Mouse (Mus musculus): ENCODE results near the gene Macrod1. TPM values are rescaled to one million over a fixed set of nuclear protein-coding genes. Genes with fewer than 3 reads are reported as not detected.

Macrod1 gene
- polyA plus RNA-seq, 1 experiment = 19.2 TPM

Other genes with a start within 250 kb of the Macrod1 start
- gene Rps6ka4, start 216.2 kb upstream of the Macrod1 start, polyA plus RNA-seq (2012; rRNA removed) = 25.1 and 30.9 TPM in 2 replicates
- gene Ccdc88b, start 198.6 kb upstream of the Macrod1 start, polyA plus RNA-seq (2012; rRNA removed) = 6.7 and 11.6 TPM in 2 replicates
- gene Trmt112, start 147.1 kb upstream of the Macrod1 start, polyA plus RNA-seq (2012; rRNA removed) = 79.9 and 88.6 TPM in 2 replicates
- gene Prdx5, start 146.7 kb upstream of the Macrod1 start, polyA plus RNA-seq (2012; rRNA removed) = 177 and 243 TPM in 2 replicates
- 175 and 234 TPM in 2 replicates for gene Esrra, start 135.0 kb upstream of the Macrod1 start, polyA plus RNA-seq (2012; rRNA removed)
- gene Catsperz, start 131.4 kb upstream of the Macrod1 start, polyA plus RNA-seq (2012; rRNA removed) = 0.19 TPM in 1 of 2 replicates, not detected in the other
- gene Kcnk4, start 122.3 kb upstream of the Macrod1 start, polyA plus RNA-seq (2012; rRNA removed) = not detected in 2 replicates
- 78.2 and 105 TPM in 2 replicates for gene Bad, start 114.9 kb upstream of the Macrod1 start, polyA plus RNA-seq (2012; rRNA removed)
- 63.3 and 70.7 TPM in 2 replicates for gene Gpr137, start 114.3 kb upstream of the Macrod1 start, polyA plus RNA-seq (2012; rRNA removed)
- gene Ppp1r14b, start 81.8 kb upstream of the Macrod1 start, polyA plus RNA-seq (2012; rRNA removed) = 98.4 and 98.9 TPM in 2 replicates
- 383 and 614 TPM in 2 replicates for gene Plcb3, start 80.3 kb upstream of the Macrod1 start, polyA plus RNA-seq (2012; rRNA removed)
- gene Fkbp2, start 76.3 kb upstream of the Macrod1 start, polyA plus RNA-seq (2012; rRNA removed) = 63.9 and 76.9 TPM in 2 replicates
- gene Vegfb, start 69.2 kb upstream of the Macrod1 start, polyA plus RNA-seq (2012; rRNA removed) = 17.2 and 17.5 TPM in 2 replicates
- gene Dnajc4, start 64.2 kb upstream of the Macrod1 start, polyA plus RNA-seq (2012; rRNA removed) = 44.6 and 46.9 TPM in 2 replicates
- 59.3 and 68.1 TPM in 2 replicates for gene Nudt22, start 60.7 kb upstream of the Macrod1 start, polyA plus RNA-seq (2012; rRNA removed)
- gene Trpt1, start 60.7 kb upstream of the Macrod1 start, polyA plus RNA-seq (2012; rRNA removed) = 10.0 and 11.4 TPM in 2 replicates
- 17.3 and 20.1 TPM in 2 replicates for gene Fermt3, start 37.3 kb upstream of the Macrod1 start, polyA plus RNA-seq (2012; rRNA removed)
- 43.9 and 51.2 TPM in 2 replicates for gene Stip1, start 16.8 kb upstream of the Macrod1 start, polyA plus RNA-seq (2012; rRNA removed)
- 0.14 TPM in 2 replicates for gene Flrt1, start 48.9 kb downstream of the Macrod1 start, polyA plus RNA-seq (2012; rRNA removed)
- 117 and 118 TPM in 2 replicates for gene Otub1, start 149.5 kb downstream of the Macrod1 start, polyA plus RNA-seq (2012; rRNA removed)
- gene Cox8a, start 160.8 kb downstream of the Macrod1 start, polyA plus RNA-seq (2012; rRNA removed) = 2,194 and 2,281 TPM in 2 replicates
- 24.2 and 24.8 TPM in 2 replicates for gene Naa40, start 184.4 kb downstream of the Macrod1 start, polyA plus RNA-seq (2012; rRNA removed)
- 2.1 and 2.5 TPM in 2 replicates for gene Rcor2, start 210.5 kb downstream of the Macrod1 start, polyA plus RNA-seq (2012; rRNA removed)

Data from large intestine, adult 2 months (tissue).